Mouse (Mus musculus) left cerebral cortex, postnatal 25 days (tissue): Measurements from ENCODE around the gene Gpr61. TPM values are rescaled to one million over a fixed set of nuclear protein-coding genes. Genes with fewer than 3 reads are reported as not detected.

ENCODE experiments used
- DNase-seq, 2 experiments: peaks; one replicate each; pipeline ENCODE4 v3.0.0; 2022; ENCODE audit warnings: low spot score in 2 of 2, mixed read lengths in 1 of 2
- intact Hi-C: fragments of 180-260 bp; cut with DNase I; formaldehyde crosslinking; loops from one replicate; pipeline ENCODE4 v1.15.1; 2025
- total RNA-seq, 2 experiments: library from RNA; stranded (reverse); gene quantifications; 2 replicates each; pipeline ENCODE4 v1.2.3; 2021

Gpr61 gene
- total RNA-seq, 2 experiments from 2014 or later, result 18.1 to 19.4 TPM

GRCm38 (mm10) chr3:108180514-108180913 is 25.8 kb upstream of the Gpr61 start:
- DNase-seq, result no peak
- intact Hi-C loops, result no loop called here

DNA sequence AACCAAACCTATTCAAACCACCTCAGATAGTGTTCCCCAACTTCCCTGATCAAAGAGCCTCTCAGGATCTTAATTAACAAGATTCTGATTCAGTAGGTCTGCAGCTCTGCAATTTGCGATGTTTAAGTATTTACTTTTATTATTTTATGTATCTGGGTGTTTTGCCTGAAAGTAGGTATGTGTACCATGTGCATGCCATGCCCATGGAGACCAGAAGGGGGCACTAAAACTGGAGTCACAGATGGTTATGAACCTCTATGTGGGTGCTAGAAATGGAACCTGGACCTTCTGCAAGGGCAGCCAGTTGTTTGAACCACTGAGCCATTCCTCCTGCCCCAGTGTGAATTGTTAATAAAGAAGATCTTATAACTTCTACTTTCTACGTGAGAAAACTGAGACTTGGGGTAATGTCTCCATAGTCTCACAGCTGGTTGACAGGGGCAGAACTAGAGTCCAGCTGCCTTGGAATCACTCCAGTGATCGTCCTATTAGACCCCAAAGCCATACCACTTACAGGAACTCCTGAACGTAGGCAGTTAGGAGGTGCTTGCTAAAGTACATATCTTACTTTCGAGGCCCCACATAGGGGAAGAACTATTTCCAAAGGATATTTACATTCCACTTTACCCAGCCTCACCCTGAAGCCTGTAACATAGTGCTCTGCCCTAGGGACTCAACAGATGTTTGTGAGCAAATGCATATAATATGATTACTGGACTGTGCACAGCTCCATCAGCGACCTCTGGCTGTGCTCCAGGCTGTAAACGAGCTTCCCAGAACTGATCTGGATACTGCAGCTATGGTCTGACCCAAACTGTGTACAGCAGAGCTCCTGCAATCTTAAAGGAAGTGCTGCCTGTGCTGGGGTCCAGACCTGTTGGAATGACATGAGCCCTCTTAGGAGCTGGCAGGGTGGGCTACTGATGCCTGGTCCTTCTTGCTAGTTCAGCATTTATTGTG is 24.4 kb upstream of the Gpr61 start:
- DNase-seq, result no peak
- intact Hi-C loops, result no loop called here

DNA sequence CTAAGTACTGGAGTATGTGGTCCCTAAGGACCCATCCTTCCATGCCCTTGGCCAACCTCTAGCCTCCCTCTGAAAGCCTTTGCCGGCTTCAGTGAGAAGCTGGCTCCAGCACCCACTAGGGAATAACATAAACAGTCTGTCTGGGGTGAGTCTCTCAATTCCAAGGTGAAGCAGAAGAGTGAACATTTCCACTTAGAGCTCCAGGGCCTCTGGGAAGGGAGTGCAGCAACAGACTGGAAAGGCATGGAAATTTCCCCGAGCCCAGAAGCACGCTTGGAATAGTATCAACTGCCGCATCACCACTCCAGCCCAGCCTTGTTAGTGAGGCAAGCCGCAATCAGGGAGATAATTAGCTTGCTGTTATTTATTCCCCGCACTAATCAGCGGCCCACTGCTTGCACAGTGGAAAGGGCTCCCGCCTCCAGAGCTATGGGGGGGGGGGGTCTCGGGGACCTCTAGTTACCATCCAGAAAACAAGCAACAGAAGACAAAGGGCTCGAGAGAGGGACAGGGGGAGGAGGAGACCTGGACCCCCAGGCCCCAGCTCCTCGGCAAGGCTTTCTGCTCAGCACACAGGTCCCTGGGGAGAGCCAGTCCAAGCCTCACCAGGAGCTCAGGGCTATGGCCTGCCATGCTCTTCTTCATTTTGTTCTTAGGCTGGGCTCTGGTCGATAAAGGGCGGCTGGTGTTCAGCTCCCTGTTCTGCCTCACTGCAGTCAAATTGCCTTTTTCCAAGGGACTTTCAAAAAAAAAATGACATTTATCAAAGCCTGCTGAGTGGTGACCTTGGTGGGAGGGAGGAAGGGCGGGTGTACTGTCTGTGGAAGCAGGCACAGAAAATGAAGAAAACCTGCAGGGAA is 20.2 kb upstream of the Gpr61 start:
- intact Hi-C loops, result no loop called here

DNA sequence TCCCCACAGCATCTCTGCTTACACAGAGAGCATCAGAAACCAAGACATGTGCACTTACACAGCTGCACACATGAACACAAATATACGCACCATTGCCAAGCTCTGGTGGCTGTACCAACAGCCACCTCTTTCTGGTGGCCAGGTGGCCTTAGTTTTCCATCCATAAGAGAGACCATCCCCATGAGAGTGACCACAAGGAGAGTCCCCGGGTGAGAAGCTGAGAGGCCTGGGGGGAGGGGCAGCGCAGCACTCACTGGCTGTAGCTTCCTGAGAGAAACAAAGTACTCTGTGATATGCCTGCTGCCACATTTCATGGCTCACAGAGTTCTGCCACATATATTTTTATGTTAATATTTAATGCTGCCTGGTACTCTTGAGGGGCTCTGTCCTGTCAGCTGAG is 14.5 kb upstream of the Gpr61 start:
- intact Hi-C loops, result no loop called here
- DNase-seq, result no peak

More for the DNA sequence above, 20.2 kb upstream of the Gpr61 start:
- DNase-seq, result peak; percentile 70 to 91

GRCm38 (mm10) chr3:108167499-108167898 is 12.8 kb upstream of the Gpr61 start:
- no peak for DNase-seq
- intact Hi-C loops, result no loop called here

- DNase-seq, result peak in 1 of 2 experiments; percentile 70
- intact Hi-C loops, result no loop called here
Measured at GRCm38 (mm10) chr3:108166486-108167211, 12.0 kb upstream of the Gpr61 start.

- DNase-seq, result no peak
Measured at GRCm38 (mm10) chr3:108165532-108166315, 11.0 kb upstream of the Gpr61 start.

GRCm38 (mm10) chr3:108164807-108165206 is 10.1 kb upstream of the Gpr61 start:
- DNase-seq, result peak; percentile 85 to 93
- intact Hi-C loops, result loop anchor here (2.0 to 5.0 kb wide), 3 partner anchors 40 to 107 kb away; partner anchors contain the start of gene Psma5

More at GRCm38 (mm10) chr3:108165532-108166315, 11.0 kb upstream of the Gpr61 start:
- intact Hi-C loops, result loop anchor here (2.0 kb wide), 1 partner anchor 39 kb away; no protein-coding TSS in a partner anchor

- intact Hi-C loops, result loop anchor here (2.0 to 5.0 kb wide), 3 partner anchors 41 to 108 kb away; partner anchors contain the start of gene Psma5
- no peak for DNase-seq
Measured at GRCm38 (mm10) chr3:108164091-108164490, 9.4 kb upstream of the Gpr61 start.

DNA sequence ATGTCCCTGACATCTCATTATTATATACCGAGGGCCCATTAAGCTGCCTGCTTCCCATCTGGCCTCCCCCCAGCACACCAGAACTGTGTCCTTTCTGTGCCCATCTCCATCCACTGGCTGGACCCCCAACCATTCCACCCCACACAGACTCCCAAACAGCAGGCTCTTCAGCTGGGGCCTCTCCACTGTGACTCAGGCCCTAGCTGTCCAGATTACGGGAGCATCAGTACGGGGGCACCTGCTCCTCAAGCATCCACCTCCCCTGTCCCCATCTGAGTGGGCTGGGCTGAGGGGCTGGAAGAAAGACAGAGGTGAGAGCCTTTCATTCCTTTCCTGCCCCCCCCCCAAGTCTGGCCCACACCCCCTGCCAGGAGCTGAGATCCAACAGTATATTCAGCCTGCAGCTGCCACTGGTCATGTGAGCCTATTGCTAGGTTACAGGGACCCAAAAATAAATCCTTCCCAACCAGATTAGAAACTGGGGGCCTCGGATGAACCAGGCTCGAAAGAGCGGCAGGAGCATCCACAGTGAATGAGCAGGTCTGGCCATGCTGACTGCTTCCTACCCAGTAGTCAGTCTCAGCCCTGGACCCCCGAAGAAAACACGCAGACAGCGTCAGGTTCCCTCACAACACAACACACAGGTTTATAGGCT is 3.8 kb upstream of the Gpr61 start:
- intact Hi-C loops, result no loop called here
- DNase-seq, result peak; percentile 73 to 93

GRCm38 (mm10) chr3:108152290-108152689 is 2.4 kb downstream of the Gpr61 start:
- DNase-seq, result no peak
- intact Hi-C loops, result no loop called here

DNA sequence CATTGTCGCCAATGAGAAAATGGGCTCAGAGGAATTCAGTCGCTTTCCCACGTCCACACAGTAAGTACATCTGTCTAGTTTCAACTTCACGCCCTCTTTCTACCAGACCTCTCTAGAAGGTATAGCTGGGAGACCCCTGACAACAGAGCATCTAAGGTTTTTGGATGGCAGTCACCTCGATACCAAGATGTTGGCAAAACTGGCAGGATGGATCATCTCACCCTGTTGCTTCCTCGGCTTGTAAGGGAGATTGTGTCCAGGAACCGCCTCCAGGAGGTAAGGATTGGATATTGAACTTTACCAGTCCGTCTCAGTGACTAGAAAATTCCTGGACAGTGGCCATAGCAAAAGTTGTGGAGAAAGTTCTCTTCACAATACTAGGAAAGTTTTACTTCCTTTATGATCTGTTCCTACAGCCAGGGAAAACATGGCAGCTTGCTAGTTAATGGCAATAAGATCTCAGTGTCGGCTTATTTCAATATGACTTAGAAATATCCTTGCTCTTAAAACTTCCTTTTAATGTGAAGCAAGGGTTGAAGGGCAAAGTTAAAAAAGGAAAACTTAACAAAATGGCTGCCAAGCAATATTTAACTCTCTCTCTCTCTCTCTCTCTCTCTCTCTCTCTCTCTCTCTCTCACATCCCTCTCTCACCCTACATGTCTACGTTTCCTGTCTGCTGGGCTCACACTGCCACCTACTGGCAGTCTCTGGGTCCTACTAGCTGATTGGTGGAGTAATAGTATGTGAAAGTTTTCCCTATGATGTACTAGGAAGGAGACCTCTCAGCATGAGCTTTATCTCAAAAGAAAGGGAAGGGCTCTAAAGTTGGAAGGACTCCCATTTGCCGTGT is 7.1 kb downstream of the Gpr61 start:
- peak; percentile 87 to 92 for DNase-seq
- intact Hi-C loops, result loop anchor here (1.0 to 10.0 kb wide), 3 partner anchors 77 to 283 kb away; partner anchors contain the start of gene Gstm7

- intact Hi-C loops, result loop anchor here (1.0 to 10.0 kb wide), 3 partner anchors 76 to 282 kb away; partner anchors contain the start of gene Gstm7
- DNase-seq, result no peak
Measured at GRCm38 (mm10) chr3:108146671-108147070, 8.0 kb downstream of the Gpr61 start.

DNA sequence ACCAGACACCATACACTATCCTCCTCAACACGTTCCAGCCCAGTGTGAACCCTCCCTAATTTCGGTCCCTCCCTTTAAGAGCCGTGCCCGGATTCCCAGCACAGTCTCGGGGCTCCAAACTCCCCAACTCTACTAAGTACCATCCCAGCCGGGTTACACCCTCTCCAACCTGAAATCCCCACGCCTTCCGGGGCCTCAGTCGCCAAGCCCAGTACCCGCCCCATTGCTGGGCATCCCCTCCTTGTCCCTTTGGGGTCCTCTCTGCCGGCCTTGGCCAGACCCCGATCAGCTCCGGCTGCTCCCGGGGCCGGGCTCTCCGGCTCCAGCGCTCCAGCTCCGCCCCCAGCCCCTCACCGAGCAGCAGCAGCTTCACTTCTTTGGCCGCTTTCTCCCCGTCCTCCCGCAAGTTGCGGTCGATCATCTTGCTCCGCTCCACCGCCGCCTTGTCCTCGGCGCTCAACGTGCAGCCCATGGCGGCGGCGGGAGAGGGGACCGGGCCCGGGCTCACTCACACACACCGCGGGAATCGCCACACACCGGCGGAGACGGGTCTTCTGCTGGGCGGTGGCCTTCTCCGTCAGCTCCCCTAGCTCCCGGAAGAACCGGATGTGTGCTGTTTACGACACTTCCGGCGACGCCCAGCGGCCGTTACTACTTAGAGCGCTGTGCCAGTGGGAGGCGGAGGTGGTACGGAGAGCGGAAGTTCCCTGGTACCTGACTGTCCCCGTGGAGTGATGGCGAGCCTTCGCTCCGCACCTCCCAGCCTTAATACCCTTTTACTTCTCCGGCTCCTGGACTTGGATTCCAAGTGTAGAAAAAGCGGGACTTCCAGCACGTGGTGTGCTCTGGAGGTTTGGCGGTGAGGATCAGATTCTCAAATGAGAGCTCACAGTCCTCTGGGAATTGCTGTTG is 8.9 kb downstream of the Gpr61 start, which contains the start of gene Gnai3:
Gene Gnai3, minus strand, starts transcription at position 613 of the 912 bp plus-strand sequence.
- intact Hi-C loops, result loop anchor here (2.0 to 10.0 kb wide), 2 partner anchors 215 to 281 kb away; partner anchors contain the start of gene Gstm7
- DNase-seq, result peak; percentile 91 to 94

- intact Hi-C loops, result loop anchor here (10.0 kb wide), 1 partner anchor 276 kb away; no protein-coding TSS in a partner anchor
Measured at GRCm38 (mm10) chr3:108140786-108141185, 13.9 kb downstream of the Gpr61 start.

GRCm38 (mm10) chr3:108139113-108139512 is 15.6 kb downstream of the Gpr61 start:
- intact Hi-C loops, result no loop called here
- no peak for DNase-seq

More at GRCm38 (mm10) chr3:108140786-108141185, 13.9 kb downstream of the Gpr61 start:
- no peak for DNase-seq
